Mouse (Mus musculus): ENCODE data around the gene Whamm. TPM values are rescaled to one million over a fixed set of nuclear protein-coding genes. Genes with fewer than 3 reads are reported as not detected.

The Whamm gene
- polyA plus RNA-seq, 1 experiment from 2014 or later: 7.6 TPM

- Histone ChIP-seq H3K4me2 (no peak overlapping the region), H3K4me1 (replicated peaks) (peaks cover 22% of the 10 kb centered on the region), H3K27ac (ENCODE audit: poor library complexity, severe bottlenecking) (no peak overlapping the region), H3K27me3 (replicated peaks) (no peaks in the 10 kb centered on the region), H3K4me3 (no peak overlapping the region), H3K9me3 (replicated peaks) (no peaks in the 10 kb centered on the region), H3K9ac (no peak overlapping the region), H3K36me3 (peaks cover 57% of the 10 kb centered on the region)
- WGBS: 97% methylated on average over 1 of the region's 1 CpGs
- ATAC-seq (ENCODE audit: insufficient number of reproducible peaks, low FRiP score): no peak
Measured at GRCm38 (mm10) chr7:81597660-81598059, 26.6 kb downstream of the Whamm start.

GRCm38 (mm10) chr7:81599379-81600280 lies 28.6 kb downstream of the Whamm start:
- ATAC-seq (ENCODE audit: insufficient number of reproducible peaks, low FRiP score): no peak
- Histone ChIP-seq H3K27ac (ENCODE audit: poor library complexity, severe bottlenecking) (peak overlapping the region; percentile 38; the same call in 1 of the 2 replicates), H3K4me1 (replicated peaks) (peaks cover 22% of the 10 kb centered on the region), H3K36me3 (peaks cover 40% of the 10 kb centered on the region), H3K4me3 (no peak overlapping the region), H3K9ac (no peak overlapping the region), H3K9me3 (replicated peaks) (no peaks in the 10 kb centered on the region), H3K4me2 (no peak overlapping the region), H3K27me3 (replicated peaks) (no peaks in the 10 kb centered on the region)
- WGBS: 62% methylated on average over 8 of the region's 8 CpGs

- 72% methylated on average over 5 of the region's 5 CpGs for WGBS
- H3K9ac ChIP-seq: no peak overlapping the region
- H3K36me3 ChIP-seq: peaks cover 22% of the 10 kb centered on the region; the same call in 1 of the 2 replicates
- no peak overlapping the region for H3K4me3 ChIP-seq
- no peaks in the 10 kb centered on the region for H3K9me3 ChIP-seq (replicated peaks)
- no peak overlapping the region for H3K4me2 ChIP-seq
- peaks cover 5% of the 10 kb centered on the region for H3K4me1 ChIP-seq (replicated peaks)
- H3K27ac ChIP-seq (ENCODE audit: poor library complexity, severe bottlenecking): no peak overlapping the region
- ATAC-seq (ENCODE audit: insufficient number of reproducible peaks, low FRiP score): no peak
- no peaks in the 10 kb centered on the region for H3K27me3 ChIP-seq (replicated peaks)
Measured at GRCm38 (mm10) chr7:81604991-81605390, 33.9 kb downstream of the Whamm start.

GRCm38 (mm10) chr7:81605489-81605888 lies 34.4 kb downstream of the Whamm start:
- peak; percentile 61; the same call in 1 of the 2 replicates for ATAC-seq (ENCODE audit: insufficient number of reproducible peaks, low FRiP score)
- H3K27me3 ChIP-seq (replicated peaks): no peaks in the 10 kb centered on the region
- 27% methylated on average over 4 of the region's 4 CpGs for WGBS
- no peak overlapping the region for H3K27ac ChIP-seq (ENCODE audit: poor library complexity, severe bottlenecking)
- H3K4me1 ChIP-seq (replicated peaks): no peaks in the 10 kb centered on the region
- no peak overlapping the region for H3K9ac ChIP-seq
- H3K36me3 ChIP-seq: peaks cover 18% of the 10 kb centered on the region; the same call in 1 of the 2 replicates
- no peak overlapping the region for H3K4me3 ChIP-seq
- no peaks in the 10 kb centered on the region for H3K9me3 ChIP-seq (replicated peaks)
- H3K4me2 ChIP-seq: no peak overlapping the region

- Histone ChIP-seq H3K9ac (no peak overlapping the region), H3K4me1 (replicated peaks) (no peaks in the 10 kb centered on the region), H3K27me3 (replicated peaks) (no peaks in the 10 kb centered on the region), H3K27ac (ENCODE audit: poor library complexity, severe bottlenecking) (no peak overlapping the region), H3K9me3 (replicated peaks) (no peaks in the 10 kb centered on the region), H3K4me3 (no peak overlapping the region), H3K36me3 (peaks cover 27% of the 10 kb centered on the region), H3K4me2 (no peak overlapping the region)
- WGBS: 69% methylated on average over 5 of the region's 5 CpGs
- ATAC-seq (ENCODE audit: insufficient number of reproducible peaks, low FRiP score): no peak
Measured at GRCm38 (mm10) chr7:81606452-81606851, 35.4 kb downstream of the Whamm start.

- H3K9ac ChIP-seq: no peak overlapping the region
- WGBS: 58% methylated on average over 18 of the region's 18 CpGs
- H3K4me3 ChIP-seq: no peak overlapping the region
- no peaks in the 10 kb centered on the region for H3K9me3 ChIP-seq (replicated peaks)
- peaks cover 53% of the 10 kb centered on the region for H3K36me3 ChIP-seq
- peaks cover 3% of the 10 kb centered on the region; the same call in 1 of the 2 replicates for H3K4me1 ChIP-seq (replicated peaks)
- no peak overlapping the region for H3K4me2 ChIP-seq
- H3K27ac ChIP-seq (ENCODE audit: poor library complexity, severe bottlenecking): no peak overlapping the region
- no peak for ATAC-seq (ENCODE audit: insufficient number of reproducible peaks, low FRiP score)
- no peaks in the 10 kb centered on the region for H3K27me3 ChIP-seq (replicated peaks)
Measured at GRCm38 (mm10) chr7:81610125-81610524, 39.1 kb downstream of the Whamm start.

GRCm38 (mm10) chr7:81612856-81613635 lies 42.0 kb downstream of the Whamm start:
- 75% methylated on average over 13 of the region's 13 CpGs for WGBS
- Histone ChIP-seq H3K9ac (0 out of 2 replicates have a peak overlapping the region, but pooled peaks have one; percentile 7), H3K36me3 (peaks cover 51% of the 10 kb centered on the region), H3K4me2 (no peak overlapping the region), H3K9me3 (replicated peaks) (no peaks in the 10 kb centered on the region), H3K27ac (ENCODE audit: poor library complexity, severe bottlenecking) (no peak overlapping the region), H3K4me1 (replicated peaks) (peaks cover 3% of the 10 kb centered on the region), H3K27me3 (replicated peaks) (no peaks in the 10 kb centered on the region), H3K4me3 (no peak overlapping the region)
- ATAC-seq (ENCODE audit: insufficient number of reproducible peaks, low FRiP score): no peak

- H3K9me3 ChIP-seq (replicated peaks): no peaks in the 10 kb centered on the region
- no peak overlapping the region for H3K9ac ChIP-seq
- no peak for ATAC-seq (ENCODE audit: insufficient number of reproducible peaks, low FRiP score)
- 69% methylated on average over 9 of the region's 9 CpGs for WGBS
- H3K27ac ChIP-seq (ENCODE audit: poor library complexity, severe bottlenecking): no peak overlapping the region
- no peak overlapping the region for H3K4me3 ChIP-seq
- no peaks in the 10 kb centered on the region for H3K27me3 ChIP-seq (replicated peaks)
- no peak overlapping the region for H3K4me2 ChIP-seq
- peaks cover 3% of the 10 kb centered on the region for H3K4me1 ChIP-seq (replicated peaks)
- peaks cover 48% of the 10 kb centered on the region for H3K36me3 ChIP-seq
Measured at GRCm38 (mm10) chr7:81615031-81615430, 44.0 kb downstream of the Whamm start.

- Histone ChIP-seq H3K36me3 (peaks cover 15% of the 10 kb centered on the region), H3K9ac (no peak overlapping the region), H3K9me3 (replicated peaks) (peaks cover 6% of the 10 kb centered on the region; the same call in 1 of the 2 replicates), H3K4me3 (no peak overlapping the region), H3K27ac (ENCODE audit: poor library complexity, severe bottlenecking) (no peak overlapping the region), H3K4me1 (replicated peaks) (no peaks in the 10 kb centered on the region; the same call in 1 of the 2 replicates), H3K27me3 (replicated peaks) (no peaks in the 10 kb centered on the region), H3K4me2 (no peak overlapping the region)
- WGBS: 70% methylated on average over 4 of the region's 4 CpGs
- ATAC-seq (ENCODE audit: insufficient number of reproducible peaks, low FRiP score): no peak
Measured at GRCm38 (mm10) chr7:81622793-81623192, 51.7 kb downstream of the Whamm start.

- peaks cover 6% of the 10 kb centered on the region; the same call in 1 of the 2 replicates for H3K9me3 ChIP-seq (replicated peaks)
- H3K27me3 ChIP-seq (replicated peaks): no peaks in the 10 kb centered on the region
- ATAC-seq (ENCODE audit: insufficient number of reproducible peaks, low FRiP score): no peak
- no peak overlapping the region for H3K9ac ChIP-seq
- no peak overlapping the region for H3K4me3 ChIP-seq
- no peak overlapping the region for H3K27ac ChIP-seq (ENCODE audit: poor library complexity, severe bottlenecking)
- 85% methylated on average over 6 of the region's 6 CpGs for WGBS
- peaks cover 7% of the 10 kb centered on the region for H3K36me3 ChIP-seq
- no peak overlapping the region for H3K4me2 ChIP-seq
- H3K4me1 ChIP-seq (replicated peaks): no peaks in the 10 kb centered on the region; the same call in 1 of the 2 replicates
Measured at GRCm38 (mm10) chr7:81623767-81624166, 52.7 kb downstream of the Whamm start.

GRCm38 (mm10) chr7:81626460-81626859 lies 55.4 kb downstream of the Whamm start:
- Histone ChIP-seq H3K27me3 (replicated peaks) (no peaks in the 10 kb centered on the region), H3K27ac (ENCODE audit: poor library complexity, severe bottlenecking) (no peak overlapping the region), H3K4me3 (no peak overlapping the region), H3K9me3 (replicated peaks) (peaks cover 6% of the 10 kb centered on the region; the same call in 1 of the 2 replicates), H3K4me1 (replicated peaks) (no peaks in the 10 kb centered on the region; the same call in 1 of the 2 replicates), H3K36me3 (peaks cover 20% of the 10 kb centered on the region), H3K9ac (no peak overlapping the region), H3K4me2 (no peak overlapping the region)
- ATAC-seq (ENCODE audit: insufficient number of reproducible peaks, low FRiP score): no peak
- 89% methylated on average over 2 of the region's 2 CpGs for WGBS

Measured in heart, embryonic 12.5 days (tissue).